Mouse (Mus musculus): Measurements from ENCODE around the gene Cd180. TPM values are rescaled to one million over a fixed set of nuclear protein-coding genes. Genes with fewer than 3 reads are reported as not detected.
"Not testable (repeated sequence)": the region's sequence is repeated elsewhere in the genome, so short reads cannot be mapped to it uniquely, and the experiment has no call there.

Gene Cd180
- polyA plus RNA-seq, 1 experiment from 2014 or later: 0.58 TPM

- Histone ChIP-seq H3K9me3 (no peaks in the 10 kb centered on the region), H3K4me1 (peaks cover 21% of the 10 kb centered on the region), H3K27ac (no peak overlapping the region), H3K36me3 (no peaks in the 10 kb centered on the region), H3K4me3 (peak overlapping the region; percentile 37), H3K27me3 (ENCODE audit: insufficient read depth, poor library complexity, severe bottlenecking) (no peaks in the 10 kb centered on the region)
- DNase-seq (ENCODE audit: low spot score): no peak
- WGBS: 48% methylated on average over 18 of the region's 18 CpGs
These were observed 27.6 kb upstream of the Cd180 start for GRCm38 (mm10) chr13:102665588-102666232.

GRCm38 (mm10) chr13:102666233-102666614, 27.1 kb upstream of the Cd180 start:
- Histone ChIP-seq H3K27me3 (ENCODE audit: insufficient read depth, poor library complexity, severe bottlenecking) (no peaks in the 10 kb centered on the region), H3K9me3 (no peaks in the 10 kb centered on the region), H3K4me1 (peaks cover 24% of the 10 kb centered on the region), H3K4me3 (no peak overlapping the region), H3K36me3 (no peaks in the 10 kb centered on the region), H3K27ac (no peak overlapping the region)
- WGBS: 89% methylated on average over 12 of the region's 12 CpGs
- DNase-seq (ENCODE audit: low spot score): no peak

GRCm38 (mm10) chr13:102666731-102667130, 26.6 kb upstream of the Cd180 start:
- 69% methylated on average over 4 of the region's 4 CpGs for WGBS

GRCm38 (mm10) chr13:102667401-102667800, 26.0 kb upstream of the Cd180 start:
- Histone ChIP-seq H3K4me1 (peaks cover 24% of the 10 kb centered on the region), H3K36me3 (no peaks in the 10 kb centered on the region), H3K27ac (no peak overlapping the region), H3K4me3 (no peak overlapping the region), H3K9me3 (no peaks in the 10 kb centered on the region), H3K27me3 (ENCODE audit: insufficient read depth, poor library complexity, severe bottlenecking) (no peaks in the 10 kb centered on the region)
- no peak for DNase-seq (ENCODE audit: low spot score)
- 84% methylated on average over 4 of the region's 4 CpGs for WGBS

More at GRCm38 (mm10) chr13:102666731-102667130, 26.6 kb upstream of the Cd180 start:
- DNase-seq (ENCODE audit: low spot score): no peak
- Histone ChIP-seq H3K4me1 (peaks cover 24% of the 10 kb centered on the region), H3K9me3 (no peaks in the 10 kb centered on the region), H3K27ac (no peak overlapping the region), H3K4me3 (no peak overlapping the region), H3K27me3 (ENCODE audit: insufficient read depth, poor library complexity, severe bottlenecking) (no peaks in the 10 kb centered on the region), H3K36me3 (no peaks in the 10 kb centered on the region)

GRCm38 (mm10) chr13:102667842-102668241, 25.5 kb upstream of the Cd180 start:
- no peak overlapping the region for H3K27ac ChIP-seq
- H3K27me3 ChIP-seq (ENCODE audit: insufficient read depth, poor library complexity, severe bottlenecking): no peaks in the 10 kb centered on the region
- H3K36me3 ChIP-seq: no peaks in the 10 kb centered on the region
- 74% methylated on average over 9 of the region's 9 CpGs for WGBS
- H3K4me1 ChIP-seq: peaks cover 24% of the 10 kb centered on the region
- no peak for DNase-seq (ENCODE audit: low spot score)
- H3K4me3 ChIP-seq: no peak overlapping the region
- H3K9me3 ChIP-seq: no peaks in the 10 kb centered on the region

GRCm38 (mm10) chr13:102668933-102669332, 24.4 kb upstream of the Cd180 start:
- 73% methylated on average over 6 of the region's 6 CpGs for WGBS

GRCm38 (mm10) chr13:102669522-102670256, 23.7 kb upstream of the Cd180 start:
- Histone ChIP-seq H3K9me3 (no peaks in the 10 kb centered on the region), H3K4me1 (peaks cover 24% of the 10 kb centered on the region), H3K36me3 (no peaks in the 10 kb centered on the region), H3K27ac (no peak overlapping the region), H3K4me3 (no peak overlapping the region), H3K27me3 (ENCODE audit: insufficient read depth, poor library complexity, severe bottlenecking) (no peaks in the 10 kb centered on the region)
- DNase-seq (ENCODE audit: low spot score): no peak
- 60% methylated on average over 14 of the region's 14 CpGs for WGBS

More at GRCm38 (mm10) chr13:102668933-102669332, 24.4 kb upstream of the Cd180 start:
- H3K4me3 ChIP-seq: no peak overlapping the region
- no peaks in the 10 kb centered on the region for H3K9me3 ChIP-seq
- no peak overlapping the region for H3K27ac ChIP-seq
- DNase-seq (ENCODE audit: low spot score): no peak
- H3K36me3 ChIP-seq: no peaks in the 10 kb centered on the region
- no peaks in the 10 kb centered on the region for H3K27me3 ChIP-seq (ENCODE audit: insufficient read depth, poor library complexity, severe bottlenecking)
- peaks cover 24% of the 10 kb centered on the region for H3K4me1 ChIP-seq

- Histone ChIP-seq H3K9me3 (no peaks in the 10 kb centered on the region), H3K36me3 (no peaks in the 10 kb centered on the region), H3K27ac (no peak overlapping the region), H3K4me3 (no peak overlapping the region), H3K27me3 (ENCODE audit: insufficient read depth, poor library complexity, severe bottlenecking) (no peaks in the 10 kb centered on the region), H3K4me1 (peaks cover 24% of the 10 kb centered on the region)
- 68% methylated on average over 7 of the region's 7 CpGs for WGBS
- DNase-seq (ENCODE audit: low spot score): no peak
These were observed 22.9 kb upstream of the Cd180 start for GRCm38 (mm10) chr13:102670503-102670902.

- Histone ChIP-seq H3K4me1 (peaks cover 18% of the 10 kb centered on the region), H3K9me3 (no peaks in the 10 kb centered on the region), H3K4me3 (no peak overlapping the region), H3K36me3 (no peaks in the 10 kb centered on the region), H3K27ac (no peak overlapping the region), H3K27me3 (ENCODE audit: insufficient read depth, poor library complexity, severe bottlenecking) (no peaks in the 10 kb centered on the region)
- 80% methylated on average over 3 of the region's 3 CpGs for WGBS
- no peak for DNase-seq (ENCODE audit: low spot score)
These were observed 19.3 kb upstream of the Cd180 start for GRCm38 (mm10) chr13:102674083-102674482.

- 89% methylated on average over 4 of the region's 4 CpGs for WGBS
- not testable (repeated sequence) for H3K27me3 ChIP-seq (ENCODE audit: insufficient read depth, poor library complexity, severe bottlenecking); H3K4me1 ChIP-seq; H3K4me3 ChIP-seq; H3K36me3 ChIP-seq; H3K27ac ChIP-seq; DNase-seq (ENCODE audit: low spot score); H3K9me3 ChIP-seq
These were observed 15.8 kb upstream of the Cd180 start for GRCm38 (mm10) chr13:102677602-102678001.

GRCm38 (mm10) chr13:102678482-102678881, 14.9 kb upstream of the Cd180 start:
- DNase-seq (ENCODE audit: low spot score): no peak
- H3K27me3 ChIP-seq (ENCODE audit: insufficient read depth, poor library complexity, severe bottlenecking): no peaks in the 10 kb centered on the region
- H3K9me3 ChIP-seq: no peaks in the 10 kb centered on the region
- WGBS: 17% methylated on average over 2 of the region's 2 CpGs
- H3K36me3 ChIP-seq: no peaks in the 10 kb centered on the region
- H3K27ac ChIP-seq: no peak overlapping the region
- H3K4me3 ChIP-seq: no peak overlapping the region
- no peaks in the 10 kb centered on the region for H3K4me1 ChIP-seq

- Histone ChIP-seq H3K27ac (no peak overlapping the region), H3K36me3 (no peaks in the 10 kb centered on the region), H3K9me3 (no peaks in the 10 kb centered on the region), H3K27me3 (ENCODE audit: insufficient read depth, poor library complexity, severe bottlenecking) (no peaks in the 10 kb centered on the region), H3K4me3 (no peak overlapping the region), H3K4me1 (no peaks in the 10 kb centered on the region)
- 67% methylated on average over 4 of the region's 4 CpGs for WGBS
- no peak for DNase-seq (ENCODE audit: low spot score)
These were observed 8.5 kb upstream of the Cd180 start for GRCm38 (mm10) chr13:102684890-102685289.

- no peaks in the 10 kb centered on the region for H3K36me3 ChIP-seq
- 91% methylated on average over 1 of the region's 1 CpGs for WGBS
- DNase-seq (ENCODE audit: low spot score): no peak
- peaks cover 13% of the 10 kb centered on the region; the same call in 1 of the 2 replicates for H3K4me1 ChIP-seq
- no peaks in the 10 kb centered on the region for H3K27me3 ChIP-seq (ENCODE audit: insufficient read depth, poor library complexity, severe bottlenecking)
- H3K27ac ChIP-seq: no peak overlapping the region
- H3K9me3 ChIP-seq: no peaks in the 10 kb centered on the region
- H3K4me3 ChIP-seq: no peak overlapping the region
These were observed 5.2 kb upstream of the Cd180 start for GRCm38 (mm10) chr13:102688121-102688520.
